Mouse (Mus musculus) liver, embryonic 16.5 days (tissue): ENCODE data around the gene Ctbp1. TPM values are rescaled to one million over a fixed set of nuclear protein-coding genes. Genes with fewer than 3 reads are reported as not detected.

Experiments used
- ATAC-seq: fragments of 200-750 bp; cut with Nextera tagmentation; 2 replicates; pipeline ENCODE4 v1.8.0; 2017; ENCODE audit warnings: low read depth, mild to moderate bottlenecking, moderate number of reproducible peaks, moderate library complexity
- H3K27ac ChIP-seq: fragments of 300-500 bp; sonication (generic); 2 replicates; pipeline ENCODE4 v1.5.1; 2014; ENCODE audit warnings: mild to moderate bottlenecking, low read length
- H3K27me3 ChIP-seq: fragments of 300-500 bp; sonication (generic); 2 replicates; pipeline ENCODE4 v1.6.1; 2014; ENCODE audit warnings: low read depth, low read length, mixed read lengths; ENCODE audit not compliant: control insufficient read depth, insufficient read depth
- H3K36me3 ChIP-seq: fragments of 300-500 bp; sonication (generic); 2 replicates; pipeline ENCODE4 v1.6.1; 2014; ENCODE audit warnings: mild to moderate bottlenecking; ENCODE audit not compliant: control insufficient read depth, insufficient read depth
- H3K4me1 ChIP-seq: fragments of 300-500 bp; sonication (generic); 2 replicates; pipeline ENCODE4 v1.6.1; 2014; ENCODE audit warnings: low read depth, low read length, mixed read lengths; ENCODE audit not compliant: control insufficient read depth
- H3K4me2 ChIP-seq: fragments of 300-500 bp; sonication (generic); 2 replicates; pipeline ENCODE4 v1.6.1; 2014; ENCODE audit warnings: low read depth, low read length, mixed read lengths
- H3K4me3 ChIP-seq: fragments of 300-500 bp; sonication (generic); 2 replicates; pipeline ENCODE4 v1.5.1; 2014; ENCODE audit warnings: low read depth, mild to moderate bottlenecking, low read length
- H3K9ac ChIP-seq: fragments of 300-500 bp; sonication (generic); 2 replicates; pipeline ENCODE4 v1.6.1; 2014; ENCODE audit warnings: low read depth, low read length
- H3K9me3 ChIP-seq: fragments of 300-500 bp; sonication (generic); replicated peaks from 2 replicates; pipeline ENCODE4 v1.6.1; 2016; ENCODE audit warnings: low read length; ENCODE audit not compliant: control insufficient read depth
- WGBS: fragments of 180-500 bp; shearing (Covaris S2); extraction: QIAGEN DNeasy Blood & Tissue Kit; methylation state at CpG from one replicate; pipeline ENCODE4 v1.1.7; 2014; ENCODE audit not compliant: insufficient replicate concordance; 5-methylcytosine and 5-hydroxymethylcytosine counted together
- polyA plus RNA-seq: library from polyadenylated mRNA; unstranded; fragments of >200 nt; fragmentation: Nextera tagmentation; extraction: Ambion mirVana; gene quantifications from 2 replicates; pipeline ENCODE4 v1.2.1, GENCODE M21; 2015

Gene Ctbp1
- polyA plus RNA-seq, 1 experiment from 2014 or later = 168 TPM

GRCm38 (mm10) chr5:33278950-33279349 is 4.2 kb upstream of the Ctbp1 start:
- no peaks in the 10 kb centered on the region for H3K27me3 ChIP-seq
- 51% methylated on average over 5 of the region's 5 CpGs for WGBS
- H3K4me1 ChIP-seq = peaks cover 8% of the 10 kb centered on the region
- H3K4me2 ChIP-seq = no peak overlapping the region
- ATAC-seq = no peak
- H3K4me3 ChIP-seq = no peak overlapping the region
- H3K27ac ChIP-seq = no peak overlapping the region
- H3K9ac ChIP-seq = no peak overlapping the region
- H3K36me3 ChIP-seq = no peaks in the 10 kb centered on the region
- no peaks in the 10 kb centered on the region for H3K9me3 ChIP-seq

GRCm38 (mm10) chr5:33277286-33277685 is 2.5 kb upstream of the Ctbp1 start:
- no peak overlapping the region for H3K4me3 ChIP-seq
- H3K9ac ChIP-seq = no peak overlapping the region
- no peaks in the 10 kb centered on the region for H3K9me3 ChIP-seq
- WGBS = 35% methylated on average over 2 of the region's 2 CpGs
- no peak for ATAC-seq
- peaks cover 2% of the 10 kb centered on the region; the same call in 1 of the 2 replicates for H3K36me3 ChIP-seq
- no peak overlapping the region for H3K4me2 ChIP-seq
- peaks cover 23% of the 10 kb centered on the region for H3K4me1 ChIP-seq
- no peak overlapping the region for H3K27ac ChIP-seq
- no peaks in the 10 kb centered on the region for H3K27me3 ChIP-seq

GRCm38 (mm10) chr5:33275754-33276153 is 960 bp upstream of the Ctbp1 start:
- Histone ChIP-seq H3K4me1 (peaks cover 38% of the 10 kb centered on the region), H3K9ac (peak overlapping the region; percentile 96), H3K27me3 (no peaks in the 10 kb centered on the region), H3K4me3 (peak overlapping the region; percentile 93), H3K27ac (peak overlapping the region; percentile 98; the same call in 1 of the 2 replicates), H3K9me3 (no peaks in the 10 kb centered on the region), H3K36me3 (peaks cover 3% of the 10 kb centered on the region; the same call in 1 of the 2 replicates), H3K4me2 (peak overlapping the region; percentile 91)
- 42% methylated on average over 1 of the region's 1 CpGs for WGBS
- no peak for ATAC-seq

- Histone ChIP-seq H3K4me1 (peaks cover 51% of the 10 kb centered on the region), H3K36me3 (peaks cover 9% of the 10 kb centered on the region), H3K27me3 (no peaks in the 10 kb centered on the region), H3K9me3 (no peaks in the 10 kb centered on the region), H3K4me2 (peak overlapping the region; percentile 91), H3K9ac (peak overlapping the region; percentile 96), H3K4me3 (peak overlapping the region; percentile 93), H3K27ac (peak overlapping the region; percentile 98)
- WGBS = under 1% methylated on average over 83 of the region's 97 CpGs
- peak; percentile 69 for ATAC-seq
Measured at GRCm38 (mm10) chr5:33274085-33274952, 475 bp downstream of the Ctbp1 start.

GRCm38 (mm10) chr5:33273777-33274084 is 1.1 kb downstream of the Ctbp1 start:
- peak; percentile 78 for ATAC-seq
- H3K9ac ChIP-seq = peak overlapping the region; percentile 96
- no peaks in the 10 kb centered on the region for H3K27me3 ChIP-seq
- peak overlapping the region; percentile 91 for H3K4me2 ChIP-seq
- peak overlapping the region; percentile 93 for H3K4me3 ChIP-seq
- H3K4me1 ChIP-seq = peaks cover 51% of the 10 kb centered on the region
- no peaks in the 10 kb centered on the region for H3K9me3 ChIP-seq
- 4% methylated on average over 6 of the region's 6 CpGs for WGBS
- peak overlapping the region; percentile 98 for H3K27ac ChIP-seq
- peaks cover 15% of the 10 kb centered on the region for H3K36me3 ChIP-seq

- Histone ChIP-seq H3K9ac (peak overlapping the region; percentile 96), H3K27ac (peak overlapping the region; percentile 98), H3K4me1 (peaks cover 48% of the 10 kb centered on the region), H3K9me3 (no peaks in the 10 kb centered on the region), H3K36me3 (peaks cover 21% of the 10 kb centered on the region), H3K27me3 (no peaks in the 10 kb centered on the region), H3K4me3 (peak overlapping the region; percentile 93), H3K4me2 (peak overlapping the region; percentile 91)
- no peak for ATAC-seq
- WGBS = 32% methylated on average over 7 of the region's 7 CpGs
Measured at GRCm38 (mm10) chr5:33272845-33273776, 1.7 kb downstream of the Ctbp1 start.

- peaks cover 30% of the 10 kb centered on the region for H3K36me3 ChIP-seq
- H3K27ac ChIP-seq = peak overlapping the region; percentile 98
- H3K4me2 ChIP-seq = peak overlapping the region; percentile 91
- 63% methylated on average over 7 of the region's 7 CpGs for WGBS
- H3K4me3 ChIP-seq = peak overlapping the region; percentile 93
- H3K9ac ChIP-seq = peak overlapping the region; percentile 96
- H3K27me3 ChIP-seq = no peaks in the 10 kb centered on the region
- ATAC-seq = no peak
- H3K4me1 ChIP-seq = peaks cover 48% of the 10 kb centered on the region
- no peaks in the 10 kb centered on the region for H3K9me3 ChIP-seq
Measured at GRCm38 (mm10) chr5:33272146-33272545, 2.6 kb downstream of the Ctbp1 start.

GRCm38 (mm10) chr5:33270568-33270967 is 4.2 kb downstream of the Ctbp1 start:
- Histone ChIP-seq H3K27me3 (no peaks in the 10 kb centered on the region), H3K4me1 (peaks cover 44% of the 10 kb centered on the region), H3K9ac (no peak overlapping the region), H3K27ac (peak overlapping the region; percentile 52; the same call in 1 of the 2 replicates), H3K4me2 (peak overlapping the region; percentile 14), H3K4me3 (no peak overlapping the region), H3K9me3 (no peaks in the 10 kb centered on the region), H3K36me3 (peaks cover 45% of the 10 kb centered on the region)
- WGBS = 6% methylated on average over 5 of the region's 5 CpGs
- ATAC-seq = no peak
